Mouse (Mus musculus) left cerebral cortex, adult 11 months (tissue): ENCODE measurements around the gene Brf1.

Experiments used
- DNase-seq: peaks from one replicate; pipeline ENCODE4 v3.0.0; 2022; ENCODE audit warnings: low spot score

Brf1 gene

DNA sequence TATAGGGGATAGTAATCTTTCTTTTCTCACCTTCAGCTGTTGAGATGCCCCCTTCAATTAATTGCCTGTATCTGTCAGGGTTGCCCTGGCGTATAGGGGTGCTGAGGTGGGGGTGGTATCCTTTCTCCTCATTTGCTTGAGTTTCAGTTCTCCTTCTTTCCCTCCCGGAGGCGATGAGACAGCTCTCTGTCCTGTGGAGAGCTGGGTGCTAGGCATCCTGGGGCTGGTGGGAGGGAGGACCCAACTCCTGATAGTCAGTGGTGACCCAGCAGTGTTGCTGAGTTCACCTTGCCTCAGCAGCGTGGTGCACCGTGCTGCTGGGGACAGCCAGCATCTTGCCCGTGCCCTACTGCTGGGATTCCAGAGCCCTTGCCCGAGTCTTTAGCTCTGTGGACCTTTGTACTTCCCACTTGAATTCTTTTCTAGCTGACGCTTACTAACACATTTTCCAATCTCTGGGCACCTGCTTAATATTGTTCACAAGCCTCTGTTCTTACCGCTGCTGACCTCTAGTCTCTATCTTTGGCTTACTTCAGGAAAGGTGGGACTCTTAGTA lies 17.0 kb upstream of the Brf1 start:
- no peak for DNase-seq

DNA sequence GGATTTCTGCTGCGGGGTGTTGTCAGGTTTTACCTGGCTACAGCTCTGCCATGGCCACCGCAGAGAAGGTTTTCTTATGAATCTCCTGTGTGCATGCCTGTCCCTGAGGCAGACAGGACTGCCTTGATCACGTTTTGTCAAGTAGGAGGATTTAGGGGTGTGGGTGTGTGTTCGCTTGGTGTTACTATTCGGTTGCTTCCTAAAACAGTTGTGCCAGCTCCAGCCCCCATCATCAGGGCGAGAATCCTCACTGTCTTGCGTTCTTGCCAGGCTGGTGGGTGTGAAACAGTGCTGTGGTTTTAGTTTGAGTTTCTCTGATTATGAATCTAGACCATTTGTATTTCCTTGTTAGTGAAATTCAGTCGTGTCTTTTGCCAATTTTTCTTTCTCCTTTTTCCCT lies 16.5 kb upstream of the Brf1 start:
- DNase-seq = peak; percentile 70

DNA sequence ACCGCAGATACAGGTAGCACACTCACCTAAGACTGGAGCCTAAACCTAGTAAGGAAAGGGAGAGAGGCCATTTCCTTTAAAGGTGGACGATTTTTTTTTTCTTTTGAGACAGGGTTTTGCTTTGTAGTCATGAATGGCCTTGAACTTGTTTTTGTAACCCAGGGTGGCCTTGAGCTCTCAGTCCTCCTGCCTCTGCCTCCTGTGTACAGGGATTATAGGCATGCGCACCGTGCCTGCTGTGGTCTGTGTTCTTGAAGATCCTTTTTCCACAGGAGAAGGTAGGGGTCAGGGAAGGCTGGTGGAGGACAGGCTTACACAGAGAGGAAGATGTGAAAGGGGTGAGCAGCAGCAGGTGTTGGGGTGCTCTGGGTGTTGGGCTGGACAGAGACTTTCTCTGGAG lies 15.5 kb upstream of the Brf1 start:
- no peak for DNase-seq

DNA sequence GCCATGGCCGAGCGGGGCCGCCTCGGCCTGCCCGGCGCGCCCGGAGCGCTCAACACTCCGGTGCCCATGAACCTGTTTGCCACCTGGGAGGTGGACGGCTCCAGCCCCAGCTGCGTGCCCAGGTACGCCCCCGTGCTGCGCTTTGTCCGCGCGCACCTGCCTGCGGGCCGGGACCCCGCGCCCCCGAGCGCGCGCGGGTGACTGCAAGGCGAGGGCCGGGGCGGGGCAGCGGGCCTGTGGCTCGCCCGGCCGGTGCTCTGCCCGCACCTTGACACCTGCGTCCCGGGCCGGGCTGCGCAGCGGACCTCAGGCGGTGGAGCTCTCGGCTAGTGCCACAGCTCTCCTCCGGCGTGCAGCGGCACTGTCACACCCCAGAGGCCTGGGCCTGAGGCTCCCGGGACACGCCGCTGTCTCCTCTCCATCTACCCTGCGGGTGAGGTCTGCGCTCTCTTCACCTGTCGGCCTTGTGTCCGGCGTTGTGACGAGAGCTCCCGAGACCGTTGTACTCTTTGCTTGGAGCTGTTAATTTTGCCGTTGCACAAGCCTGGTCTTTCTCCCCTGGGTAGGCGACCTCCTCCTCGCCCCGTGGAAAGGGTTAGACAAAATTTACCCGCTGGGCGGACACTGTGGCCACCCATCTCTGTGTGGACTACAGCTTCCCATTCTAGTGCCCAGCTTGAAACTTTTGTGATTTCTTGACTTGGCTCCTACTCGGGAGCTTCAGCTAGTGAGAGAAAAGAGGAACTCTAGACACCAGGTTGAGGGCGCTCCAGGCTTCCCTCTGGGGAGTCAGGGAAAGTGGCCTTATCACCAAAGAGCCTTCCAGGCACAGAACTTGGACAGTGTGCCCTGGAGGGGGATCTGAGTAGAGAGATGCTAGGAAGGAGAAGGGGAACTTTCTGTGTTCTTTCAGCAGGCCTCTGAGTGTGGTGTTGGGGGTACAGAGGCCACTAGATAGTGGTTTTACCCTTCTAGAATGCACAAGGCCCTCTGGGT lies 14.4 kb upstream of the Brf1 start:
- DNase-seq = no peak

DNA sequence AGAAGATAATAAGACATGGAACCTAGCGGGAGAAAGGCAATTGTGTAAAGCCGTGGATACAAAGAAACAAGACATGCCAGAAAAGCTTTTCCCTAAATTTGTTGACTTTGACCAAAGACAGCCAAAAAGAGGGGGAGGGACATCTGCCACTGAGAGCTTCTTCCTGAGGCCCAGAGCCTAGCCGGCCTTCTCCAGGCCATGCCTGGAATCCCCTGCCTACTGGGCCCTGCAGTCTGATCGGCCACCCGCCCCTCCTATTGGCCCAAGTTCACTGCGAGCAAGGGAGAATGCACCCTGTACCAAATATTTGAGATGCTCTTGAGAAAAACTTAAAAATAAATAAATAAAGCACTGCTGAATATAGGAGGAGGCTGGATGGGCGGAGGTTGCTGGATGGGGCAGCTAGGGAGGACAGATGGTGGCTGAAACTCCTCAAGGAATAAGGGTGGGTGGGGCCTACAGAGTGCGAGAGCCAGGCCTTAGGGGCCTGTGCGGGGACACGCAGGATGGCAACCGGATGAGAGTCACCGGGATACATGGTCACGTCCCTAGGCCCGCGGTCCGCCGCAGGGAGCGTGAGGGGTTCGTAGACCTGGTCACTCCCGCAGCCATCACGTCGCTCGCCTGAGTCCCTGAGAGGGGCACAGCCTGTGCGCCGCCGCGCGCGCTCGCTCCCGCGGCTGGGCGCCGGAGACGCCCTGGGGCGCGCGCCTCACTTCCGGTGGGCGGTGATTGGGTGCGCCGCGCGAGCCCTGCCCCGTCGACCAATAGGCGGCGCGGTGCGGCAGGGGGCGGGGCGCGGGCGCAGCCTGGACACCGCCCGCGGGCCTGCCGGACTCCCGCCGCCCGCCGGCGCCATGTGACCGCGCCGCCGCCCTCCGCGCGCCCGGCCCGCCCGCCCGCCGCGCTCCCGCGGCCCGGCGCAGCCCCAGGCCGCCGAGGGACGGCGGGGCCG lies 13.4 kb upstream of the Brf1 start, which contains the start of gene Pacs2:
Gene Pacs2, plus strand, starts transcription at position 905 of the 955 bp plus-strand sequence.
- peak; percentile 85 for DNase-seq

DNA sequence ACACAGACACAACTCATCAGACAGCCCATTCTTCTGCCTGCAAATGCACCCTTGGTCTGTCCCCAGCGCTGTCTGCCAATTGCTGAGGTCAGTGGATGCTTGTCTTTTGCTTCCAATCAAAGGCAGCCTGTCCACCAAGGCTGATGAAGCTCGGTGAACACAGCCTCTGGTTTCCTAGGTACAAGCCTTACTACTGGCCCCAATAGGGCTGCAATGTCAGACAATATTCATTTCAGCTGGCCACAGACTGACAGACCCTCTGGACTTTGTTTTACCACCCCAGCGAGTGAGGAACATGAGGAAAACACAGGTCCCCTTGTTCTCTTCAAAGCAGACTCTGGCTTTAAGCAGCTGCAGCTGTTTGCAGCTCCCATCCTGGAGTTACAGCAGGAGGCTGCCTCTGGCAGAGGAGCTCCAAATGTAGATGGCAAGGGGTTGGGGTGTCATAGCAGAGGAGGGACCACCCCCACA lies 12.6 kb upstream of the Brf1 start:
- peak; percentile 72 for DNase-seq

DNA sequence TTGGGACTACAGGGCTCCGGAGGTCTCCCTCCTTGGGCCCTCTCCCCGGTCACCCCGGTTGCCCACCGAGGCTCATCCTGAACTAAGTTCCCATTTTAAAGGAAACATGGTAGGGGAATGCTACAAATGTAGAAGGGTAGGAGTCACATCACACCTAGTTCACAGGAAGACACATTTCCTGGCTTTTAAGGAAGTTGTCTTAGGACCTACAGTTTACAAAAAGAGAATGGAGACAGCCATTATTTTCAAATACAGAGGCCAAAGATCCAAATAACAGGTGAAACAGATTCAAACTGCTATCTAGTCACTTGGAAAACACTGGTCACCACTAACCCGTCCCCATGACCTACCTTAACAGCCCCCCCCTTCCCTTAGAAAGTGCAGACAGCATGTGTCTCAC lies 11.9 kb upstream of the Brf1 start:
- no peak for DNase-seq

DNA sequence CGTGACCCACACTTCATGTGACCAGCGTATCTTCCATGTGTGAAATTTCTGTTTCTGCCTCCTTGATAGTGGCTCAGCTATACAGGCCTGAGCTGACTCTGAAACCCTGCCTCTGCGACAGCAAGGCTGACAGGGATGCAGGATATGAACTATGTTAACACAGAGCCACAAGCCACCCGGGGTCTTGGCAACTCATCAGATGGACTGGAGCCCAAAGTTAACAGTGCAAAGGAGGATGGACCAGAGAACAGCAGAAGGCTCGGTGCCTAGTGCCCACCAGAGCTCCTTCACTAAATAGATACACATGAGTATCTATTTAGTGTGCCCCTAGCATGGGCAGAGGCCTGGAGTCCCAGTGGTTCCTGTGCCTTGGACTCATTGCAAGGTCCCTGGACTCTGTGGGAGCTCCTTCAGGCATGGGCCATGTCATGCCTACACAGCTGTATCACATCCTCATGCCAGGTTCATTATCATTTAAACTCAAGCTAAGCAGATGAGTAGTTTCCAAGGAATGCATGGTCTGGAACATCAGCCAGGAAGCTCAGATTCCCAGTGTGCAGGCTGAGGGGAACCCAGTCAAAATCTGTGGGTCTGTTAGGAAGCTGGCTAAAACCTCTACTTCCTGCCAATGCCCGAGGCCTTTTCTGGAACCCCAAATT lies 11.3 kb upstream of the Brf1 start:
- no peak for DNase-seq

DNA sequence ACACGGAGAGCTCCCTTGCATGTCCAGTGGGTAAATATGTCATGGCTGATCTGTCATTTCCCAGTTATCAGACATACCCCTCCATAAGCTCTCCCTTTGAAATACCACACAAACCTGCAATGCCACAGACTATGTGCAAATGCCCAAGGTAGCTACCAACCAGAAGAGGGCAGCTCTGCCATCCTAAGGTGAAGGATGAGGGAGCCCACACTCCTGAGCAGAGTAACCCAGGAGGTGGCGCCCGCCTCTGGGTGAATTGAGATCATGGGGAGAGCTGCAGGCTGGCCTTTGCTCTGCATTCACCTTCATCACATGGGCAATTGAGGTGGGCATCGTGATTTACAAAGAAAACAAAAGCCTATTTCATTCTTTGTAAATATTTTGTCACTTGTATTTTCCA lies 4.5 kb upstream of the Brf1 start:
- DNase-seq = peak; percentile 49

DNA sequence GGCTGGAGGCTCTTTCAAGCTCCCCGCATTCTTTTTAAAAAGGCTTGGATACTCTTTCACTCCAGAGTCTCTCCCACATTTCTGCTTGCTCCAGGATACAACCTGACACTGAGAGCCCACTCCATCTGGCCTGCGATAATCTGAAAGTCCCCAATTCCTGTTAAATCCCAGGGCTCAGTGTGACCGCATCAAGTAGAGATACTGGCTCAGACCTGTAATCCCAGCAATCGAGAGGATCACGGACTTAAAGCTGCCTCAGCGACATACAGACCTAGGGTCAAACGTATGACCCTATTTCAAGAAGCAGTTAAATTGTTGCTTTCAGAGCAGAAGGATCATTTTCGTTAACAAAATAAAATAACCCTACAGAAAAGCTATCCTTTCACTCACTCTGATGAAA lies 3.5 kb upstream of the Brf1 start:
- no peak for DNase-seq

DNA sequence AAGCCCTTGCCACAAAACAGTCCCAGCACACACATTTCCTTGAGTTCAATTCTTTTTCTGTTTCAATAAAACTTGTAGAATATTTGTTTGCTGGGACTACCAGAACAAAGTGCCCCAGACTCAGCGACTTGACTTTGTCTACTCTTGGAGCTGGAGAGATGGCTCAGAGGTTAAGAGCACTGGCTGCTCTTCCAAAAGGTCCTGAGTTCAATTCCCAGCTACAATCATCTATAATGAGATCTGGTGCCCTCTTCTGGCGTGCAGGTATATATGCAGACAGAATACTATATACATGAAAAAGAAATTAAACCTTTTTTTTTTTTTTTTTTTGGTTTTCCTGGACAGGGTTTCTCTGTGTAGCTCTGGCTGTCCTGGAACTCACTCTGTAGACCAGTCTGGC lies 2.2 kb upstream of the Brf1 start:
- no peak for DNase-seq

DNA sequence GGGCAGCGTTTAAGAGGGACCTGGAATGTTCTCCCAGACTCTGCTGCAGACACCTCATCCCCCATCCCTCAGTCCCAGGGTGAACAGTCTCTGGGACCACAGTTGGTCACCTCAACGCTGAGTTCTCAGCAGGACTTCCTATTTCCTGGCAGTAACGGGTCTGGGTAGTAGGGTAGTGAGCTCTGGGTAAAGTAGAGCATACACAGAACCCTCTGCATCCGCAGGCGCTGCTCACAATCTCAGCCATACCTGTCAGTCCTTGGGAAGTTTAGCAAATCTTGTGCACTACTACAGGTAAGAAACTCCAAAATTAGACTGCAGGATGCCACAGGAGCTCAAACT lies 600 bp upstream of the Brf1 start:
- no peak for DNase-seq

DNA sequence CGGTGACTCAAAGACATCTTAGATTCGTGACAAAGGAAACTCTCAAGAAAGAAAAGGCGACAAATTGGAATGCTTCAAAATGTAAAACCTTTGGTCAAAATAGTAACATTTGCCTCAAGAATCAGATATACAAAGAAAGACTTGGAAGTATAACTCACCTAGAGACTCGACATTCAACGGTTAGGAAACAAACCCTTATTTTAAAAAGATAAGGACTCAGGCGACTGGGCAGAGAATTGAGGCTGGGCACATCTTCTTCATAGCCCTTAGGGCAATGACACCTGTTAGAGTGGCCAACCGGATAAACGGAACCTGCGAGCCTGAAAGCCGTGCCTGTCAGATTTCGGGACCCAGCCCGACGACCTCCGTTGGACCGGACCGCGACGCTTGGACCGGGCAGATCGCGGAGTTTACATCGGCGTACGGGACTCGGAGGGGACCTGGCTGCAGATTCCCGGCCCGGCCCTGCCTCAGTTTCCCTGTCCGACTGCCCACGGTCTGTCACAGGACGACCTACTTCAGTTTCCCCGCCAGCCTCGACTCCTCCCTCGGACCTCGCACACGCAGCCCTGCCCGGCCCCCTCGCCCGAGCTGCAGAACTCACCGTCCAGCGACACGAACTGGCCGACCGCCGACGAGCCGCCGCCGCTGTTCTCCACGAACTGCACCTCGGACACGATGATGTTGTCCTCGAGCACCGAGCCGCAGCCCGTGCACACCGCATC lies 773 bp downstream of the Brf1 start:
- DNase-seq = no peak

DNA sequence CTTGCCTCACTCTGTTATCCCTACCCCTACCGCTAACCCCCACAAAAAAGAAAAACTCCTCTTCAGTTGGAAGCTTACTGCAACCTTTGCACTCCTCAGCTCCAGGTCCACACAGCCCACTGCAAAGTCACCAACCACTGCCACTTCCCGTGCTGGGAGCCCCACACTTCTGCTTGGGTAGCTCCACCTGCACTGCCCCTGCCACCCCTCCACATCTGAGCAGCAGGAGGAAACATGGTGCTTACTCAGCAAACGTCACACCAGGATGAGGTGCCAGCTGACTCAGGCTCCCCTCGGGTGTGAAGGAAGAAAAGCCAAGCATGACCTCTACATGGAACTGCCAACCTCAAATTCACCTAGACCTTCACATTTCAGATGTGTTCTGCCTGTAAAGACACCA lies 6.4 kb downstream of the Brf1 start:
- DNase-seq = no peak

DNA sequence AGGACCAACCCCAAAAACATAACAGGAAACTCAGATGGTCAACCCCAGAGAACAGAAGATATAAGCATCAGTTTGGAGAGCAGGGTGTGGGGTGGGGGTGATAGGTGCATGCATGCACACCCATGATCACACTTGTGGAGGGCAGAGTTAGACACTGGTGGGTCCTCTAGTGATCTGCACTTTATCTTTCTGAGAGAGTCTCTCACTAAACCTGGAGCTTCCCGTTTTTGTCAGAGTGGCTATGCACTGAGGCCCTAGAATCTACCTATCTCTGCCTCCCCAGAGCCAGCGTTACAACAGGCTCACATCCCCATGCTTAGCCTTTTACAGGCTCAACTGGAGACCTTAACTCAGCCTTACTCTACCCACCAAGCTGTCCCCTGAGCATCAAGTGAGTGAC lies 9.1 kb downstream of the Brf1 start:
- no peak for DNase-seq

DNA sequence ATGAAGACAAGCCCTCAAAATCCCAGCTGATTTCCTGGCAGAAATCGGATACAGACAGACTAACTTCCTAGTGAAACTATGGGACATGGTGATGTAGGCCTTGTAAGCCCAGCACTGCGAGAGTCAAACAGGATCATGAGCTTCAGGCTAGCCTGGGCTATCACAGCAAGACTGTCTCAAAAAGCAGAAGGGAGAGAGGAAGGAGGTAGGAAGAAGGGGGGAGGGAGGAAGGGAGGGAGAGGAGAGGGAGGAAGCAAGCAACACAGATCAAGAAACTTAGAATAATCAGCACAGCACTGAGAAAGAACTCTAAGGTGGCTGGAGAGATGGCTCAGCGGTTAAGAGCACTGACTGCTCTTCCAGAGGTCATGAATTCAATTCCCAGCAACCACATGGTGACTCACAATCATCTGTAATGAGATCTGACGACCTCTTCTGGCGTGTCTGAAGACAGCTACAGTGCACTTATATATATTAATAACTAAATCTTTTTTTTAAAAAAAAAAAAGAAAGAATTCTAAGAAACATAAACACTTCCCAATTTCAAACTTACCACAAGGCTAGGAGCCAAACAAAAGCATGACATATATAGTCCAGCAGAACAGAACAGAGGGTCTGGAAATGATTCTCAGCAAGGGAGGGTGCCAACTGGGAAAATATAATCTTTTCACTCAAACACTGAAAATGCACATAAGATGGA lies 9.6 kb downstream of the Brf1 start:
- DNase-seq = no peak

DNA sequence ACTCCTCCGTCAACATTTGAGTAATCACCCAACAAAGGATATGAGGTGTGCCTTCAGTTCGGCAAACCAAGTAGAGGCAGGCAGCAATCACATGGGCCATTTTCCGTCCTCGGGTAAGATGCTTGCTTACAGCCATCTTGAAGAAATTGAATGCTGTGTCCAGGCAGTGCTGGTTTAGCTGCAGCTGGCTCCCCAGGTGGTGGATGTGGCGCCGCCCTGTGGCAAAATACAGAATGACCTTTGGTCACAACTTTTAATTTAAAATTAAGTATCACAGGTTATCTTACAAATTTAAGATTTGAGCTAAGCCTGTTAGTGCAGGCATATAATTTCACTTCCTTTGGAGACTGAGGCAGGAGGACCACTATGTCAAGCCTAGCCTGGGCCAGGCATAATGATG lies 12.6 kb downstream of the Brf1 start:
- DNase-seq = no peak

DNA sequence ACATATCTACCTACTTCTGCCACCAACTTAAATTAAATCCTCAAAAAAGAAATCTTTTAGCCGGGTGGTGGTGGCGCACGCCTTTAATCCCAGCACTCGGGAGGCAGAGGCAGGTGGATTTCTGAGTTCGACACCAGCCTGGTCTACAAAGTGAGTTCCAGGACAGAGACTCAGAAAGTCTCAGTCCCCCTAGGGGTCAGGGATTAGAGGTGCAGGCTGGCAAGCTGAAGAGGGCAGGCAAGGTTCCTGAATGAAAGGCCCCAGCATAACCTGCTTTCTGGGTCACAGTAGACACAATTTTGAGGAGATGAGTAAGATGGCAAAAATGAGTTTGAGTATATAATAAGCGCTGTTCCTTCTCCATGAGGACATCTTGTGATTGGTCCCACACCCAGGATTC lies 15.2 kb downstream of the Brf1 start:
- DNase-seq = no peak

DNA sequence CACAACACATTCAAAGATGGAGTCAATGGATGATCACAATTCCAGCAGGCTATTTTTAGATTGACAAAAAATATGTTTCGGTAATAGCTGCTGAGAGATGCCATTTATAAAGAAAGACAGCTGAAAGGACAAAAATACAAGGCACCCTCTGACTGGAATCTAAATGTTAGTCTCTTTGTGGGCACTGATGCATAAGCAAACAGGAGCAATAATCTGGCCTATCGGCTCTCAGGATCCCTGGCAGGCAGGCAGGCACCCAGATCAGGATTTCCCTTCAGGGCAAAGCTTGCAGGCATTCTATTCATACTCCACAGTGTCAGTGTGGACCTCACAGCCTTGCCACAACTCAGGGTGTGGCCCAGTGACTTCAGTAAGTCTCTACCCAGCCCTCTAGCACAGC lies 18.5 kb downstream of the Brf1 start:
- no peak for DNase-seq

DNA sequence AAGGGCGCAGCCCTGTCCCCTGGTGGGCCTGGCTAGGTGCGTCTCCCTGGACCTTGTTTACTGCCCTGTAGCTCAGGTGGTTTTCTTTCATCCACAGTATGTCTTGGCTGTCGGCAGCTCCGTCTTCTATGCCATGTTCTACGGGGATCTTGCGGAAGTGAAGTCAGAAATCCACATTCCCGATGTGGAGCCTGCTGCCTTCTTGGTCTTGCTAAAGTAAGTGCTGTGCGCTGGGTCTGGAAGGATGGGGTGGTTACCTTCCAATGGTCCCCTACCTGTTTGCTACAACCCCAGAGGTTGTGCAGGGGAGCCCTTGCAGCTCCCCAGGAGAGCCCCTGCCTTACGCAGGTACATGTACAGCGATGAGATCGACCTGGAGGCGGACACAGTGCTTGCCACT lies 23.3 kb downstream of the Brf1 start:
- DNase-seq = no peak
